Mouse (Mus musculus) CD8-positive naive resting alpha-beta T cell, adult 2 months (primary cell): ENCODE results near the gene Nkx2-5.

Experiments used
- DNase-seq, 2 experiments: peaks; one replicate each; pipeline ENCODE4 v3.0.0; 2022; ENCODE audit warnings: low read depth in 2 of 2, low spot score in 2 of 2

Nkx2-5 gene

DNA sequence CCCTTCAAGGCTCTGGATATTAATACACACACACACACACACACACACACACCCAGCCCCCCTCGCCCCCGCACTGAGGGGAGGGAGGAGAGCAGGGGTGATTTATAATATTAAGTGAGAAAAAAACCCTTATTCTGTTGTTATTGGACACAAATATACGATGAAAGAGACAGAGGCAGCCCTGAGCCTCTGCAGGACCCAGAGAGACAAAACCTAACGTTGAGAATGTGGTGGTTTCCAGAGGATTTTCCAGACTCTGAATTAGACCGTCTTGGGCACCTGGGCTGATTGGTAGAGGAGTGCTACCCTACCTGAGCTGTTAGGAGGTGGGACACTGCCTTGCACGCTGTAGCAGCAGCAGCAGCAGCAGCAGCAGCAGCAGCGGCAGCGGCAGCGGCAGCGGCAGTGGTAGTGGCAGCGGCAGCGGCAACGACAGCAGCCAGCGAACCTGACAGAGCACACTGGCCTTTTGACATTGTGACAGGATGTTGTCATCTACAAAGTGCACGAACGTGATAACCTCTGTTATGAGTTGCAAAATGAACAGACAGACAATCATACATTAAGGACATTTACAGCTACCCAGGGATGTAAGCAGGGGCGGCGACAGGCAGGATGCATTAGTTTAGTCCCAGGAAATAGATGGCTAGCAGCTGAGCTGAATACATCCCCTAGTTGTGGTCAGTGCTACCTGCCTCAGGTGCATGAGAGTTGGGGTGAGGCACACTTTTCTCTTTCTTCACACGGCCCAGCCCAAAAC is 7.8 kb downstream of the Nkx2-5 start:
- DNase-seq = no peak

DNA sequence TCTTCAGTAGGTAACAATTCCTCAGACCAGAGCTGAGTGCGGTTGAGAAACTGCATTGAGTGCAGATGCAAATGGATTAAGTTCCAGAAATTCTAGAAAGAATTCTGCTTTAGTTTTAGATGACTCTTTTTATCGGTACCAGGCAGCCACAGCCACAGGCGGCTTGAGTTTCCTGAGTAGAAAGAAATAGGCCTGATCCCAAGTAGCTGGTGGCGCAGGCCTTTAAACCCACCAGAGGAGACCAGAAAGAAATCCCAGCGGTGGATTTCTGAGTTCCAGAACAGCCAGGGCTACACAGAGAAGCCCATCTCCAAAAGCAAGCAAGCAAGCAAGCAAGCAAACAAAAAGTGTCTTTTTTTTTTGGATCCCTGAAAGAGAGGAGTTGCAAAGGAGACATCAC is 8.4 kb downstream of the Nkx2-5 start:
- no peak for DNase-seq

GRCm38 (mm10) chr17:26835956-26836355 is 8.9 kb downstream of the Nkx2-5 start:
- DNase-seq = no peak

GRCm38 (mm10) chr17:26834966-26835755 is 9.6 kb downstream of the Nkx2-5 start:
- no peak for DNase-seq

- DNase-seq = no peak
Measured at GRCm38 (mm10) chr17:26834302-26834965, 10.4 kb downstream of the Nkx2-5 start.

- DNase-seq = no peak
Measured at GRCm38 (mm10) chr17:26833806-26834205, 11.0 kb downstream of the Nkx2-5 start.

- no peak for DNase-seq
Measured at GRCm38 (mm10) chr17:26826131-26826530, 18.7 kb downstream of the Nkx2-5 start.

GRCm38 (mm10) chr17:26817776-26818175 is 27.0 kb downstream of the Nkx2-5 start:
- no peak for DNase-seq

DNA sequence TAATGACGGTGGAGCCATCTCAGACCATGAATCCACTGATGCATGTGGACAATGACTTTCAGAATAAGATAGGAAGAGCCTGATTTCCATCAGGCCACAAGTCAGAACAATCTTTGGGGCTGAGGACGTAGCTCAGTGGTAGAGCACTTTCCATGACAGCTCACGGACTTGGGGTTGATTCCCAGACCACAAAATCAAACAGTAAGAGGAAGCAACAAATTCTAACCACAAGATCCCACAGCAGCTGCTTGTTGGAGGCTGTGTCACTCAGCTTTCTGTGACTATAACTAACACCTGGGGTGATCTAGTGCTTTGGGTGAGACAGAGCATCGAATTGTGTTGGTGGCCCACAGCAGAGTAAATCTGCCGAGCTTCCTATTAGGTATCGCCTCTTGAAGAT is 28.0 kb downstream of the Nkx2-5 start:
- DNase-seq = no peak

DNA sequence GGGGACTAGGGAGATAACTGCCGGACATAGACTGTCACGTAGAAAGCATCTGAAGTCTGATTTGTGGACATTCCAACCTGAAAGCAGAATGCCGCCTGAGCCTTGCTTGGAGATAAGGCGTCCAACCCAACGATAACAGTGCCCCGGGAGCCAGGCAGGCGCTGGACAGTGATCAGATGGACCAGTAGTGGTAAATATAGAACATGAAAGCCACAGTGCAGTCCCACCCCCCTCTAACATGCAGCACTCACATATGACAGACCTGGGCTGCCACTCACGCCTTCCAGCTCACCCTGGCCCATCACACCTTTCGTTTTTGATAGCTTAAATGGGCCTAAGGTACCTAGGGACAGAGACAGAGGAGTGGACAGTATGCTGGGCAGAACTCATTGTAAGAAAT is 31.3 kb downstream of the Nkx2-5 start:
- no peak for DNase-seq

GRCm38 (mm10) chr17:26812607-26813006 is 32.2 kb downstream of the Nkx2-5 start:
- no peak for DNase-seq

GRCm38 (mm10) chr17:26802886-26803285 is 41.9 kb downstream of the Nkx2-5 start:
- no peak for DNase-seq

DNA sequence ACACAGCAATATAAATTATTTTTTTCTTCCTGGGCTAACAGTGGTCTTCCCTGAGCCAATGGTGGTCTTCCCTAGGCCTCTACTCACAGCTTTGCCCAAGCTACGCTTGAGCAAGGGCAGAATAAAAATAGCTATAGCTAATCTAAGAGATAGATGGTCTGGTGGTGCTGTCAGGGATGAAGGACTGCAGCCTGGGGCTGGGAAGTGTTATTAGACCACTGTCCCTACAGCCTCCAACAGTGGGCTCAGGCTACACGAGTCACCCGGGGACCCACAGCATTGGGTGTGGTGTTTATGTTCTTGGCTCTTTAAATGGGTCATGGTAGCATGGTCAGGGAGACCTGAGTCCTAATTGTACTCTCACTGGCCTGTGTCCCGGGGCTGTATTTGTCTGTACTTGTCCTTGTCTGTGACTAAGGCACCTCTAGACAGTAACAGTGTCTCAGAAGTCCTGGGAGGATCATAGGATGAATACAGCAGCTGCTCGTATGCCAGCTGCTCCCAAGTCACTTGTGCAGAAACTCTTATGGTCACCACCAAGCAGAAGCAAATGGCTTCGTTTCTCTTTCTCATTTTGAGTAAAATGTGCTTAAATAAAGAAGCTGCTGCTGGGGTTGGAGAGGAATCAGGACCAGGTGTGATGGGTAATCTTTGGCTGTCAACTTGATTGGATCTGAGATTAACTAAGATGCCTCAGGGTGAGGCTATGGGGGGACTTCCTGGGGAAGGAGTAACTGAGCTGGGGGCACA is 47.3 kb downstream of the Nkx2-5 start:
- DNase-seq = no peak

- no peak for DNase-seq
Measured at GRCm38 (mm10) chr17:26795386-26795785, 49.4 kb downstream of the Nkx2-5 start.

DNA sequence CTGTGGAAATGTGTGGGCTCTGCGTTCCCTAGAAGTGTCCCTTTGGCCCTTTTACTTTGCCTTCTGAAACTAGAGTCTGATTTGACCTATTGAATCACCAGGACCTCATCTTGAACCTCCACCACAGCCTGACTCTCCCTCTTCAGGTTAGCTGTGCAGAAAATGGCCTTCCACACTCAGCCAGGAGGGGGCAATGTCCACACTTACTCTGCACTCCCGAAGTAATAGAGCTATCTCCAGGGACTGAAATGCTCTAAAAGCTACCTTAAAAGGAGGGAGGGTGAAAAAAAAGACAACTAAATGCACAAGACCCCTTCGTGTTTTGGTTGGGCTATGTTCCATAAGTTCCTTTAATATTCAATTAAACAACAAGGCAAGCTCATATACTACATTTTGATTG is 50.1 kb downstream of the Nkx2-5 start:
- DNase-seq = peak in 1 of 2 experiments; percentile 43

DNA sequence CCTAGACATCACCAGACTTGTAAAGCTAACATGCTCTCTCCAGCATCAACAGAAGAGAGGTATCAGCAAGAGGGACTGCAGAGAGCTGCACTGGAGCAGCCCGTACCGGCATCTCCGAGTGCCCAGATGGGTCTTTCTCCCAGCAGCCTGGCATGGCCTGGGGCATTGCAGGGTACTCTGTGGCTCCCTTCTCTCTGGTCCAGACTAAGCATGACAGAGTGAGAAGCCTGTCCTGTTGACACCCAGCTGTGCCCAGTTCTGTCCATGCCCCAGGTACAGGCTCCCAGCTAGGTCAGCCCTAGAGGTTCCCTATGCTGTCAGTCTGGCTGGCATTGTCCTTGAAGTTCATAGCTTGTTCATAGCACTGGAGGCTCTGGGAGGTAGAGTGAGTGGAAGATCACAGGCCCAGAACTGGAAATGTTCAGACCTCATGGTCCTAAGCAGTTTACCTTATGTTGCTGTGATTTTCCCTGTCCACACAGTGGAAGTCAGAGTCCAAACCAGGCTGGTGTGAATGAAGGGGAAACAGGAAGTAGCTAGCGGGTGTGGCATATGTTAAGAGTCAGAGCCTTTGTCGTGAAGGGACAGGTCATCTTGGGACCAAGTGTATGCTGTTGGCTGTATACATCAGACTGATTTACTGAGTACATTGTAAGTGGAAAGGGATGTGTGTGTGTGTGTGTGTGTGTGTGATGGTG is 51.6 kb downstream of the Nkx2-5 start:
- DNase-seq = no peak

DNA sequence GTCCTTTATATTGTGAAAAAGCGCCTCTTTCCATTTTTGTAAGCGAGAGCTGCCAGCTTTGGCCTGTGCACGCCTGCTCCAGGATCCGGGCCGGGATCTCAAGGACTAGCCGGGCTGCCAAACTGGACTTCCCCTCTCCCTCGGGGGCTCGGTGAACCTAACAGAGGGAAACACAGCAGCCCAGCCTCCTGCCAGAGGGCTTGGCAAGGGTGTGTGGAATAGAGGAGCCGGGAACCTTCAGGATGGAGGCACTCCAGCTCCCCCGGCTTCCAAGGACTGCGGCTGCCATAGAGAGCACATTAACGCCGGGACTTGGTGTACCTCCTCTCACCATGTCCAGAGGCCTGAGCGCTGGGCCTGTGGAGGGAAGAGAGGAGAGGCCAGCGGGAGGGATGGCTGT is 52.7 kb downstream of the Nkx2-5 start:
- no peak for DNase-seq

GRCm38 (mm10) chr17:26791580-26791979 is 53.2 kb downstream of the Nkx2-5 start:
- DNase-seq = no peak

DNA sequence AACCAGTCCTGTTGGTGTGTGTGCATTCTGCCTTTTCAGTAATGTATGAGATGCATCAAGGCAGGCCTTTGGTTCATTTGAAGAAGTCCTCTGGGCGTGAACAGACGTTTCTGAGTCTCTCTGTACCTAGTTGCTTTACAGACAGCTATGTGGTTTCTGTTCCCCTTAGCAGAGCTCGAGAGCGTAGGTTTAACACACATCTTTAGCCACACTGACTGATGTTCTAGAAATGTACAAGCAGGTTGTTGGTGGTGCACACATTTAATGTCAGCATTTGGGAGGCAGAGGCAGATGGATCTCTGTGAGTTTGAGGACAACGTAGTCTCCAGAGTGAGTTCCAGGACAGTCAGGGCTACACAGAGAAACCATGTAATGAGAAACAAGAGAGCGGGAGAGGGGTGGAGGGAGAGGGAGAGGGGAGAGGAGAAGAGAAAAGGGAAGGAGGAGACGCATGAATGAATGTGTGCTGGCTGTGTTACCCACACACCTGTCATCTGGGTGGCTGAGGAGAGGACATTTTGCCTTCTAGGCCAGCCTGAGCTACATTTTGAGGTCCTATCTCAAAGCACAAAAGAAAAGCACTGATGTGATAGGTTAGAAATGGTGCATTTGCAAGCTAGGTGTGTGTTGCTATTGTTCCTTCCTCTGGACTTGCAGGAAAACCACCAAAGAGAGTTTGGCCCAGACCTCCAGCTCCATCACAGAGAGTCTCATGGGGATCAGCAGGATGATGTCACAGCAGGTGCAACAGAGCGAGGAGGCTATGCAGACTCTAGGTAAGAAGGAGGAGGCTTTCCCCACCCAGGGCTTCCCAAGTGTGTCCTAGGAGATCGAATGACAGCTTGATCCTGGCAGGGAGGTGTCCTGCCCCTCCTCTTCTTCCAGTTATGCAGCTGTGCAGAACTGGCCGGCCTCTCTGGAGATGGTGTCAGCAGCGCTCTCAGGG is 54.3 kb downstream of the Nkx2-5 start:
- no peak for DNase-seq
